Mouse (Mus musculus) neural tube, embryonic 14.5 days (tissue): ENCODE data around the gene Nrp2. TPM values are rescaled to one million over a fixed set of nuclear protein-coding genes. Genes with fewer than 3 reads are reported as not detected.

ENCODE experiments used
- ATAC-seq: fragments of 200-750 bp; cut with Nextera tagmentation; 2 replicates; pipeline ENCODE4 v1.8.0; 2017; ENCODE audit warnings: low read depth, mild to moderate bottlenecking, moderate TSS enrichment, moderate library complexity
- H3K27ac ChIP-seq: fragments of 300-500 bp; sonication (generic); 2 replicates; pipeline ENCODE4 v1.5.1; 2014; ENCODE audit warnings: low read depth, mild to moderate bottlenecking, control low read depth, low read length, moderate library complexity, mixed read lengths
- H3K27me3 ChIP-seq: fragments of 300-500 bp; sonication (generic); 2 replicates; pipeline ENCODE4 v1.6.1; 2014; ENCODE audit warnings: low read length; ENCODE audit not compliant: control insufficient read depth, insufficient read depth
- H3K36me3 ChIP-seq: fragments of 300-500 bp; sonication (generic); 2 replicates; pipeline ENCODE4 v1.6.1; 2014; ENCODE audit warnings: low read length, mixed read lengths; ENCODE audit not compliant: control insufficient read depth, insufficient read depth
- H3K4me1 ChIP-seq: fragments of 300-500 bp; sonication (generic); 2 replicates; pipeline ENCODE4 v1.6.1; 2014; ENCODE audit warnings: low read length; ENCODE audit not compliant: control insufficient read depth, insufficient read depth
- H3K4me2 ChIP-seq: fragments of 300-500 bp; sonication (generic); 2 replicates; pipeline ENCODE4 v1.6.1; 2014; ENCODE audit warnings: mild to moderate bottlenecking, low read depth, low read length, control low read depth
- H3K4me3 ChIP-seq: fragments of 300-500 bp; sonication (generic); 2 replicates; pipeline ENCODE4 v1.5.1; 2014; ENCODE audit warnings: low read depth, low read length, control low read depth, mixed read lengths
- H3K9ac ChIP-seq: fragments of 300-500 bp; sonication (generic); replicated peaks from 2 replicates; pipeline ENCODE4 v1.6.1; 2014; ENCODE audit warnings: low read depth, mild to moderate bottlenecking, control low read depth, low read length, mixed read lengths
- H3K9me3 ChIP-seq: fragments of 300-500 bp; sonication (generic); 2 replicates; pipeline ENCODE4 v1.6.1; 2016; ENCODE audit warnings: low read length; ENCODE audit not compliant: control insufficient read depth
- WGBS: fragments of 180-500 bp; shearing (Covaris S2); extraction: QIAGEN DNeasy Blood & Tissue Kit; methylation state at CpG from one replicate; pipeline ENCODE4 v1.1.7; 2014; 5-methylcytosine and 5-hydroxymethylcytosine counted together
- polyA plus RNA-seq: library from polyadenylated mRNA; unstranded; fragments of >200 nt; fragmentation: Nextera tagmentation; extraction: Ambion mirVana; gene quantifications from 2 replicates; pipeline ENCODE4 v1.2.1, GENCODE M21; 2014

Nrp2 gene
- polyA plus RNA-seq, 1 experiment from 2014 or later = 35.8 TPM

DNA sequence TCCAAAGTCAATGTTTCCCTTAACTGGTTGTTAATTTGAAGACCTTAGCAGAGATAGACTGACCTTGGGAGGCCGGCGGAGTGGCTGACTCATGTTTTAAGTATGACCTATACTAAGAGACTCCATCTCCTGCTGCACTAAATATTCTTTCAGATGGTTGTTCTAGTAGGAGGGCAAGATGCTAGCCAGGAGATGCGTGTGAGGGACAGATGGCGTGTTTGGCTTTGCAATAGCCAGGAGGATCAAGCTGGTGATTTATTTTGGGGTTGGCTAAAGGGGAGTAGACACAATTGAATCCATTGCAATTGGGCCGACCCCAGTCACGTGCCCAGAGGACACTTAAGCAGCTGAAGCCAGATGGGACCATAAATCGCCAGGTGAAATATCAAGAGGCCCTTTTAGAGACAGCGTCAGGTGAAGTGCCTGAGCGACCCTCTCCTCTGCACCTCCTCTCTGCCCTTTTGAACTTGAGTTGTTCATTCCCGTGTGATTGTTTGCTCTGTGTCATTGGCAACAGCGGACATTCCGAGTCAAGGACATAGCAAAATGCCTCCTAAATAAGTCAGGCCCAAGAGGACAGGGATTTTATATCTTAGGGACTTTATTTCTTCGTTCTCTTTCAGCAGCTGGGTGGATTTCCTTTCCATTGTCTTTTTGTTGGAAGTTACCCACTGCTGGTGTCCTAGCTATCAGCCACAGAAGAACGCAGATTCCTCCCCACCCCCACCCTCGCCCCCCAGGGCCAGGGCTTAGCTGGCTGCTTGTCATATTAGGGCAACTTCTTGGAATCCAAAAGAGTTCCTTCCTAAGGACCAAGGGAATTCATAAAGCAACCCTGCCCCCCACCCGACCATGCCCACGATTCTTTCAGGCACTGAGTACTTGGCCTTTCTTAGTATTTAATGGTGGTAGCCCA is 74.5 kb downstream of the Nrp2 start:
- no peak overlapping the region for H3K9ac ChIP-seq
- no peak overlapping the region for H3K27ac ChIP-seq
- peaks cover 4% of the 10 kb centered on the region; the same call in 1 of the 2 replicates for H3K4me1 ChIP-seq
- no peak overlapping the region for H3K4me2 ChIP-seq
- H3K9me3 ChIP-seq = no peaks in the 10 kb centered on the region
- no peak overlapping the region for H3K4me3 ChIP-seq
- ATAC-seq = no peak
- 30% methylated on average over 17 of the region's 17 CpGs for WGBS
- no peaks in the 10 kb centered on the region for H3K36me3 ChIP-seq
- H3K27me3 ChIP-seq = no peaks in the 10 kb centered on the region; the same call in 1 of the 2 replicates

DNA sequence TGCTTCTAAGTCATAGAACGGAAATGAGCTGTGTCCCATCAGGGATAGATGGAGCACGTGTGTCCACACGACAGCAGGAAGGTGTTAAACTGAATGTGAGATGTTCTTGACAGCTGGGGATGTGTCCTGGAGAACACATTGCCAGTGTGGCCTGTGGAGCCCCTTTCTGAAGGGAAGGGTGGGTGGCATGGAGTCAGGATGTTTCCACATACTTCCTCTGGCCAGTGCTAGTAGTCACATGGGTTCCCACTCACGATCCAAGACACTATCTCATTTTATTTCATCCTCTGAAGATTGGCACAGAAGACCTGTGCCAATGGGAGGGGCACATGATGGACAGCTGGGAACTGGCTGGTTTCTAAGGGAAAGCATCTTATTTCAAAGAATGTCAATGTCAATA is 75.8 kb downstream of the Nrp2 start:
- 85% methylated on average over 4 of the region's 4 CpGs for WGBS
- no peak overlapping the region for H3K4me2 ChIP-seq
- no peak for ATAC-seq
- no peak overlapping the region for H3K4me3 ChIP-seq
- no peak overlapping the region for H3K27ac ChIP-seq
- no peaks in the 10 kb centered on the region for H3K36me3 ChIP-seq
- H3K27me3 ChIP-seq = no peaks in the 10 kb centered on the region; the same call in 1 of the 2 replicates
- no peak overlapping the region for H3K9ac ChIP-seq
- H3K4me1 ChIP-seq = peaks cover 6% of the 10 kb centered on the region
- no peaks in the 10 kb centered on the region for H3K9me3 ChIP-seq

DNA sequence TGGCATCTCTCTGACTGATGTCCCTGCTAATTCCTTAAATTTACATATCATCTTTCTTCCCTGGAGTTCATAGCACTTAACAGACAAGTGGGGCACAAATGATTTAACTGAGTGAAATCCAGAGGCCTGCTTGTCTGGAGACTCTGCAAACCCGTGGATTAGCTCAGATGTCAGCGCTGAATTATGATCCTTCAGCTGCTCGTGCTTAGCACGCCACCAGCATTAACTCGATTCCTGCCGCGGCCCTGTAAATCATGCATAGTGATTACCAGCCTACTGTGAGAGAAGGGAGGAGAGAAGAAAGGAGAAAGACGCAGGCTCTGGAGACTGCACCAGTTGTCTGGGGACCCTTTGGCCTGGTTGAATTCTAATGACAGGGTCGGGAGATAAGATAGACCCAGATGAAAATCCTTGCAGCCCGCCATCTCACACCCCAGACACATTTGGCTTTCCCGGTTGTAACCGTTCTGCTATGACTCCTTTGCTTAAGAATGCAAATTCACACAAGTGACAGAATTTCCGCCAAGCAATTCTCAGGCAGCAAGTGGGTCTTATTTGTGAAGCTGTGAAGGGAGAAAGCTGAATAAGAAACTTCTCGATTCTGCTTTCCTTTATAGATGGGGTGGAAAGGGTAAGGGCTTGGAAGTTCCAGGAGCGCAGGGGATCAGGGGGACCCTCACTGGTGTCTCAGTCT is 77.1 kb downstream of the Nrp2 start:
- H3K9ac ChIP-seq = no peak overlapping the region
- peaks cover 9% of the 10 kb centered on the region for H3K4me1 ChIP-seq
- H3K9me3 ChIP-seq = no peaks in the 10 kb centered on the region
- H3K4me3 ChIP-seq = no peak overlapping the region
- peak overlapping the region; percentile 40 for H3K27ac ChIP-seq
- H3K4me2 ChIP-seq = no peak overlapping the region
- H3K27me3 ChIP-seq = no peaks in the 10 kb centered on the region; the same call in 1 of the 2 replicates
- no peaks in the 10 kb centered on the region for H3K36me3 ChIP-seq
- 22% methylated on average over 15 of the region's 15 CpGs for WGBS
- peak; percentile 42; the same call in 1 of the 2 replicates for ATAC-seq

DNA sequence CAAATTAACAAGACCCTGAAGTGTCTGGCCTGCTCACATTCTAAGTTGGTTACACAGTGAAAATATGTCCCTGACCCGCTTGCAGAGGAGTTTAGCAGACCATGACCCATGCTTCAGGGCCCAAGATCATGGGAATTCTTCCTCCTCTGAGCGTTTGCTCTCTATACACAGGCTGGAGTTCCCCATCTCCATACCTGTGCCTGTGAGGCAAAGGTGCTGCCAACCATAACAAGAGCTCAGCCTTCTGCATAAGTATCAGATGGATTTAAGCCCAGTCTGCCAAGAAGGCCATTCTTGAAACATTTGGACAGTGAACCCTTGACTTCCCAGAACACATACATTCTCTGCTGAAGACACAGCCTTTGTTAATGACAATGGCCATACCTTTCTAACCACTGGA is 79.1 kb downstream of the Nrp2 start:
- H3K4me1 ChIP-seq = peaks cover 5% of the 10 kb centered on the region; the same call in 1 of the 2 replicates
- H3K36me3 ChIP-seq = 0 out of 2 replicates have a peak, but pooled peaks cover 3% of the 10 kb centered on the region
- H3K9ac ChIP-seq = no peak overlapping the region
- 96% methylated on average over 2 of the region's 2 CpGs for WGBS
- no peak overlapping the region for H3K4me2 ChIP-seq
- no peak overlapping the region for H3K4me3 ChIP-seq
- ATAC-seq = no peak
- H3K9me3 ChIP-seq = no peaks in the 10 kb centered on the region
- no peak overlapping the region for H3K27ac ChIP-seq
- no peaks in the 10 kb centered on the region; the same call in 1 of the 2 replicates for H3K27me3 ChIP-seq

DNA sequence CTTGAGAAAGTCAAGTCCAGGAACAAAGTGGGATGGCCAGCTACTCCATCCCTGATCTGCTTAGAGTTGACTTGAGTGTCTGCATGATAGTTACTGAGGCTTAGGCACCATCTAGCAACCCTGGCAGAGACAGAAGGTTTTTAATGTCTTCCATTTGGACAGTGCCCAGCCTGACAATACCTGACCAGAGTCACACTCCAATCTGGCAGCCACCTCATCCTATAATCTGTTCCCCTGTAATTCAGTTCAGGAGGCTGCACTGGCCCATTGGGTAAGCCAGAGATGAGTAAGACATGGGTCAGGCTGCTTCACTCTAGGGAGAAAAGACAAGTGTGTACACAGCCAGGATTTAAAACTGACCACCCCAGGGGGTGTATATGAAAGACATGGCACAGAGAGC is 79.5 kb downstream of the Nrp2 start:
- ATAC-seq = no peak
- Histone ChIP-seq H3K36me3 (0 out of 2 replicates have a peak, but pooled peaks cover 3% of the 10 kb centered on the region), H3K4me2 (no peak overlapping the region), H3K4me1 (peaks cover 5% of the 10 kb centered on the region; the same call in 1 of the 2 replicates), H3K4me3 (no peak overlapping the region), H3K27ac (no peak overlapping the region), H3K27me3 (no peaks in the 10 kb centered on the region; the same call in 1 of the 2 replicates), H3K9ac (no peak overlapping the region), H3K9me3 (no peaks in the 10 kb centered on the region)

DNA sequence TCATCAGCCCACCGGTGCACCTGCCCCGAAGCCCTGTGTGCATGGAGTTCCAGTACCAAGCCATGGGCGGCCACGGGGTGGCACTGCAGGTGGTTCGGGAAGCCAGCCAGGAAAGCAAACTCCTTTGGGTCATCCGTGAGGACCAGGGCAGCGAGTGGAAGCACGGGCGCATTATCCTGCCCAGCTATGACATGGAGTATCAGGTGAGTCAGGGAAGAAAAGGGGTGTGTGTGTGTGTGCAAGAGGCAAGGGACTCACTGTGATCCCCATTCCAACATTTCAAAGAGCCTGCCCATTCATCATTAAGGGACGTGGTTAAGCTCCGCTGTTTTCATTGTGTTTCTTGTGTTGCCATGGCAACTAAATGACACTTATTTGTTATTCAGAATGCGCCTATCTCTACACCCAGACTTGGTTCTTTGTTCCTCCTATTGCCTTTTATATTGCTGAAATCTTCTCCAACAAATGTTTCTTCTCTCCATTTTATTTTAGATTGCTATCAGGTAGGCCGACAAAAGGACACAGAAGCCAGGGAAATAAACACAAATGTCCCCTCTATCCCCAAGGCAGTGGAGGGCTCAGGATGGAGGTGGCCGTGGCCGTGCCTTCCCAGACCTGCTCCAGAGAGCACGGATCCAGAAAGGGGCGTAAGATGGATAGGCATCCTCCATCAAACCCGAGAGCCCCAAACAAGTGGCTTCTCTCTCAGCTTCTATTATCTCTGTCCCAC is 80.4 kb downstream of the Nrp2 start:
- 57% methylated on average over 18 of the region's 18 CpGs for WGBS
- Histone ChIP-seq H3K9me3 (no peaks in the 10 kb centered on the region), H3K9ac (no peak overlapping the region)

DNA sequence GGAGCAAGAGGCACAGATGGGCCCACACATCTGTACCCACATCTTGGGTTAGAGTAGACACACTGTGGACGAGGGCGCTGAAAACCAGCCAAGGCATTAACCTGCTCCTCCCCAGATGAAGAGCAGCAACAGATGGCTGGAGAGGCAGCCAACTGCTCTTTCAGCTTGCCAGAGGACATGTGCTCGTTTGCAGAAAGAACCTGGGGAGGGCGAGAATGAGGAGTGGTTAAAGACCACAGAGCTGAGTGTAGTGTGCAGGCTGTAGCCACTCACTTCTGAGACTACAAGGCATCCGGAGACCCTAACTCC is 81.0 kb downstream of the Nrp2 start:
- Histone ChIP-seq H3K27me3 (no peaks in the 10 kb centered on the region; the same call in 1 of the 2 replicates), H3K27ac (no peak overlapping the region; the same call in 1 of the 2 replicates), H3K9ac (no peak overlapping the region), H3K4me1 (peaks cover 5% of the 10 kb centered on the region; the same call in 1 of the 2 replicates), H3K4me2 (no peak overlapping the region), H3K9me3 (no peaks in the 10 kb centered on the region), H3K4me3 (no peak overlapping the region), H3K36me3 (0 out of 2 replicates have a peak, but pooled peaks cover 3% of the 10 kb centered on the region)
- ATAC-seq = no peak
- 61% methylated on average over 5 of the region's 5 CpGs for WGBS

More for the DNA sequence above, 80.4 kb downstream of the Nrp2 start:
- no peak for ATAC-seq
- Histone ChIP-seq H3K27ac (peak overlapping the region; percentile 34; the same call in 1 of the 2 replicates), H3K4me1 (peaks cover 5% of the 10 kb centered on the region; the same call in 1 of the 2 replicates), H3K4me3 (no peak overlapping the region), H3K27me3 (no peaks in the 10 kb centered on the region; the same call in 1 of the 2 replicates), H3K4me2 (no peak overlapping the region), H3K36me3 (0 out of 2 replicates have a peak, but pooled peaks cover 3% of the 10 kb centered on the region)

DNA sequence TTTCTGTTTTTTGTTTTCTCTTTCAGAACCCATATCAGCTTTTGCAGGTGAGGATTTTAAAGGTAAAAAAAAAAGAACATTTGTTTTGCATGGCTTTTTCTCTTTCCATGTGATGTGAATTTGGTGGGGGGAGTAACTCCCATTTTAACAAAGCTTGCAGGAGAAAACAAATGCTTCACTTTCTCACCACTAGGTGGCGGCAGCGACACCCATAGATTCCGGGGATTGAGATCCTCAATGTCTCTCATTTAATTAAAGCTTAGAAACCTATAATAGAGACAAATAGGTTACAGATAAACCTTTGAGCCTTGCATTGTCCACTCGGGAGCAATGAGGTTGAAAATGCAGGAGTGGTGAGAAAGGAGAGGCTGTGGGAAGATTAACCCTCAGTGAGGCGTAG is 83.2 kb downstream of the Nrp2 start:
- H3K4me3 ChIP-seq = no peak overlapping the region
- ATAC-seq = no peak
- H3K27ac ChIP-seq = no peak overlapping the region
- no peaks in the 10 kb centered on the region; the same call in 1 of the 2 replicates for H3K27me3 ChIP-seq
- 22% methylated on average over 5 of the region's 5 CpGs for WGBS
- no peaks in the 10 kb centered on the region for H3K9me3 ChIP-seq
- peaks cover 5% of the 10 kb centered on the region; the same call in 1 of the 2 replicates for H3K4me1 ChIP-seq
- H3K36me3 ChIP-seq = 0 out of 2 replicates have a peak, but pooled peaks cover 3% of the 10 kb centered on the region
- H3K4me2 ChIP-seq = no peak overlapping the region
- no peak overlapping the region for H3K9ac ChIP-seq
